Mouse (Mus musculus) midbrain, embryonic 13.5 days (tissue): Measurements from ENCODE around the gene Tbx2. TPM values are rescaled to one million over a fixed set of nuclear protein-coding genes. Genes with fewer than 3 reads are reported as not detected.

Experiments used
- polyA plus RNA-seq: library from polyadenylated mRNA; unstranded; fragments of >200 nt; fragmentation: Nextera tagmentation; extraction: Ambion mirVana; gene quantifications from 2 replicates; pipeline ENCODE4 v1.2.1, GENCODE M21; 2015

Gene Tbx2
- polyA plus RNA-seq, 1 experiment from 2014 or later, result 0.57 TPM

Other genes starting within 250 kb of the Tbx2 start
- gene Gm11444, start 17.8 kb downstream of the Tbx2 start, polyA plus RNA-seq, result not detected in 2 replicates
- 0.20 and 0.26 TPM in 2 replicates for gene Tbx4, start 53.9 kb downstream of the Tbx2 start, polyA plus RNA-seq